Mouse (Mus musculus): Measurements from ENCODE around the gene Dct. TPM values are rescaled to one million over a fixed set of nuclear protein-coding genes. Genes with fewer than 3 reads are reported as not detected.

Dct gene
- total RNA-seq, 2 experiments from 2014 or later: 0.31 to 0.70 TPM

DNA sequence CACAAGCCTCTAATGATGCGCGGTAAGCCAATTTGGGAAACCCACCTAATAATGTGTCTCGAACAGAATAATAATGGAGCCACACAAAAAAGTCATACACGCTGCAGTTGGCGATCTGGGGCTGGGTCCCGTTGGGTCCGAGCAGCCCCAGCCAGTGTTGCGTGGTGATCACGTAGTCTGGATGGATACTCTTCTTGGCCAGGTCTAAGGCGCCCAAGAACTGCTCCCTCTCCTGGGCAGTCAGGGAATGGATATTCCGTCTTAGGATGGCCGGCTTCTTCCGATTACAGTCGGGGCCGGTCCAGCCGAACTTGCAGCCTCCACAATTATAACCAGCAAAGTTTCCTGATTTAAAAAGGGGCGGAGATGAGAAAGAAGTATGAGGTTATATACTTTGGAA is 9.1 kb downstream of the Dct start:
- DNase-seq: no peak

DNA sequence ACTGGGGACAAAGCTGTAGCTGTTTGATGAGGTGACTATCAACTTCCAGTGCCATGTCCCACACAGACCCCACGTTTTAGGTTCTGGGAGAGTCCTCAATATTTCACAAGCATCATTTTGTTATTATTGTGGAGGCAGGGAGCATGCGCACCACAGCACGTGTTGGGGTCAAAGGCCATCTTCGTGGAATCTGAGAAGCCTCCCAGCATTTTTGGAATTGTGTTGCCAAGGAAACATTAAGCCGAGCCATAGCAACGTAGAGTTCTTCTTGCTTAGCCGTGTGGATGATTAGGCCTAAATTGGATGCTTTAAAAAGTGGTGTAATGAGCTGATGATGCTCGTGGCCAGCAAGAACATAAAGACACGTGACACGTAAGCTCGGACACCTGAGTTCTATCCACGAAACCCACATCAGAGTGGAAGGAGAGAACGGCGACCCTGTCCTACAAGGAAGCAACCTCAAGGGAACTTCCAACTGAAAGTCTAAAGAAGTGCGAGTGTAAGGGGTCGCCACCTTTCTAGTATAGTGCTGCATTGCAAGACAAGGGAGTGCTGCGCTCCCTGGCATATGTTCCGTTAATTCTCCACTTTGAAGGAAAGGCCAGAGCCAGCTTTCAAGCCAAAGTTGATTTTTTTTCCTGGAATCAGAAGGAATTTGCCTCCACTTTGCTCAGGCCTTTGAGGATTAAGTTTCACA is 9.8 kb downstream of the Dct start:
- no peak for DNase-seq

GRCm38 (mm10) chr14:118040550-118041250 is 11.3 kb downstream of the Dct start:
- DNase-seq: no peak

GRCm38 (mm10) chr14:118039074-118039473 is 13.0 kb downstream of the Dct start:
- DNase-seq: peak; percentile 21

DNA sequence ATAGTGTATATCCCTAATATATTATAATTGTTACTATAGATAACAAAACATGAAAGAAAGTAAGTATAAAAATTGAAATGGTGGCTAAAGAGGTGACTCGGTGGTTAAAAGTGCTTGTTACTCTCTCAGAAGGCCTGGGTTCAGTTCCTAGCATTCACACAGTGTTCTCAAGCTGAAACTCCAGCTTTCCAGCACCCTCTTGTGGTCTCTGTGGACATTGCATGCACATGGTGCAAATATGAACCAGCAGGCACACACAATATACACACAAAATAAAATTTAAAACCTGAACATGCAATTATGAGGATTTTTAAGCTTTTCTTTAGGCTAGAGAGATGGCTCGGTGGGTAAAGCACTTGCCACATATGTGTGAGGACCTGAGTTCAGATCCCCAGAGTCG is 24.5 kb downstream of the Dct start:
- DNase-seq: no peak

DNA sequence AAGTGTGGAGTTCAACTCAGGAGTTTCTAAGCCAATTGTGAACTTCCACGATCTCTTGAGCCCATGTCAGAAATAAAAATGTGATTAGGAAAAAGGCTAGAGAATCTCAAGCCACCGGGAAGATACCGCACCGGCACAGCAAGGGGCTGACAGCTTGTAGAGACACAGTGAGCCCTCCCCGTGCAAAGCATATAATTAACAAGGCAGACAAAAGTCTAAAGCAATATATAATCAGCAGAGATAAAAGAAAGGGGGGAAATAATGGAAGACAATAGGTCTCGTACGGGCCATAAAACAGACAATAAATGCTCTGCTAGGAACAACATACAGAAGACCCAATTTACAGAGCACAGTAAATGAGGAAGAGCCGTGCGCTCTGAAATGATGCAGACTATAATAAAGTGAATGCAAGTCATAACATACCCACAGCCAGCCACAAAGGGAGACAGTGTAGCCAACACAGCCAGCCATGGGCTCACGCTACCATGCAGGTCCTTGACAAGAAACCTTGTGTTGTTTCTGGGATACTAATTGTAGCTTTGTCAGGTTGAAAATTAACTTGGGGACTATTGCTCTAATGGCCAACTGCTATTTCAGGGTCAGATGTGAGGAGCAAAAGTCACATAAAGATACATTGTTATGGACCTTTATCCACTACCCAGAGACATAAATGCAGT is 30.0 kb downstream of the Dct start:
- no peak for DNase-seq

- DNase-seq: no peak
Observed at GRCm38 (mm10) chr14:118019314-118019713, 32.7 kb downstream of the Dct start.

- DNase-seq: no peak
Observed at GRCm38 (mm10) chr14:118013237-118013636, 38.8 kb downstream of the Dct start.

DNA sequence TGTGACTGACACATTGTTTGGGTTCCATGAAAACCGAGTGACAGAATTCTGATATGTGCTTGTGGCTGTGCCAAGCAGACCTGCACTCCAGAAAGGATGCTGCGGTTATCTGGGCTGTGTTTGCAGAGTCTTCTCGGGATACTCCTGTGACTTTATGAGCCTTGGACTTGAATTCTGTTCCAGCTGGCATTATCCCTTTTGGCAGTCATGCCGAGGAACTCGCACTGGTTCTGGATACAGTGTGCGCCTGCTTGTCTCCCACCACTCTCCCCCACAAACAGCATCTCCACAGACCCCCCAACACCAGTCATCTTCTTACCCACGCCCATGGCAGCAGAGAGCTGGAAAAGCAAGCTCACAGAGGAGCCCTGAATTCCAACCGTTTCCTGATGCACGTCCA is 42.5 kb downstream of the Dct start:
- DNase-seq: no peak

- DNase-seq: no peak
Observed at GRCm38 (mm10) chr14:118005697-118006096, 46.3 kb downstream of the Dct start.

DNA sequence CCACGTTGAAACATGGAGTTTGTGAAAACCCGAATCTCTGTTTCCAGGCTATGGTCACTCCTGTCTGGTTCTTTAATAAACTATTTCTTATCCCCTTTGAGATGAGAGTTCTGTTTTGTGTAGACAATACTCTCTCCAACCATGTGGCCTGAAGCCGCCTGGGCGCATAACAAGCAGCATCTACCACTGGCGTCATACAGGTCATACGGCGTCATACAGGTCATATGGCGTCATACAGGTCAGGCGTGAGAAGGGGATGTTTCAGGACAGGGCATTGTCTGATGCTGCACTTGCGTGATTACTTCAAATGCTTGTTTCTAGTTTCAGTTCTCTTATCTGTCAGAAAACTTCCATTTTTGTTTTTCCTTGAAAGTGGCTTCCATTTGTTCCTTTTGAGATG is 47.6 kb downstream of the Dct start:
- DNase-seq: no peak

DNA sequence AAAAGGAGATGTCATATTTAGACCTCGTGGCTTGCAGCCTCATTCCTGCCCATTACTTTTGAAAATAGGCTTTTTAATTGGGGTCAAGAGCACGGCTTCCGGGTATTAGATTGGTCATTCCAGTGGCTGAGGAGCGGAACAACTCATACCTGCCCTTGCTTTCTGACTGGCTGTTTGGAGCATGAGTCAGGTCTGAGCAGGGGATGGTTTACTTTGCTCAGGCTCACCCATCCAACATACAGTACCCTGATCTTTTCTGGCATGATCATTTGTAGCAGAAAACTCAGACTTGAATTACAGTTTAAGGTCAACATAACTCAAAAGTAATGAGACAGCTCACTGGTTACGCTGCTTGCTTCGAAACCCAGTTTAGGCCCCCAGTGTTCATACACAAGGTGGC is 58.2 kb downstream of the Dct start:
- DNase-seq: no peak

- no peak for DNase-seq
Observed at GRCm38 (mm10) chr14:117992600-117993256, 59.3 kb downstream of the Dct start.

GRCm38 (mm10) chr14:117990203-117990602 is 61.8 kb downstream of the Dct start:
- DNase-seq: no peak

DNA sequence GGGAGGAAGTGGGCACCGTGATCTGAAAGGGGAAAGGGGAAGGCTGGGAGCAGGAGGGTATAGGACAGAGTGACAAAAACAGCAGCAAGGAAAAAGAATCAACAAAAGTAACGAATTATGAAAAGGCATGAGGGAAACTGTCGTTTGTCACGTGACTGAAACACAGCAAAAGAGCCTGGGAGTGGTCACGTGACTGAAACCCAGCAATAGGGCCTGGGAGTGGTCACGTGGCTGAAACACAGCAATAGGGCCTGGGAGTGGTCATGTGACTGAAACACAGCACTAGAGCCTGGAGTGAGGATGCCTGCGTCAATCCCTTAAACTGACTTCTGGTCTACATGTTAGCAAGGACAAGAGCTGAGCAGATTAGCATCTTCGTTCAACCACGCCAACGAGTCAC is 63.6 kb downstream of the Dct start:
- no peak for DNase-seq

DNA sequence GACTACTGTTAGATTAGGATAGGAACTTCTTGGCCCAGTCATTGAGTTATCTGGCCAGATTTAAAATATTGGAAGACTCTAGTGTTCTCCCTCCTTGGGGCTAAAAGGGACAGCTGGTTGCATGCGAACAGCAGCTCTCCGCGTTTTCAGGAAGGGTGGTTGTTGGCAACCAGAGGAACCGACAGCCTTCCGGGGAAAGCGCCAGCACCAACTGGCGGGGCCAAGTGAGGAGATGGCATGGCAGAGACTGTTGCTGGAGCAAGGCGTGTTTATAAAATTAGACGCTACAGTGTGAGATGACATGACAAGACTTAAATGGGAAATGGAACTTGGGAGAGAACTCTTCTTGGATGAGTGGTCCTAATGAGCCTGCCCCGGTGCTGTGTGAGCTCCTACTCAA is 70.5 kb downstream of the Dct start:
- DNase-seq: peak; percentile 56

GRCm38 (mm10) chr14:117972576-117972975 is 79.5 kb downstream of the Dct start:
- no peak for DNase-seq

Other genes with a start within 250 kb of the Dct start
- 1 to 10 TPM; 4.6 to 6.2 TPM for gene Tgds, start 80.5 kb upstream of the Dct start, total RNA-seq (2021)
- 10 to 100 TPM; 29.6 to 31.1 TPM for gene Gpr180, start 84.9 kb upstream of the Dct start, total RNA-seq (2021)
- gene Sox21, start 184.8 kb upstream of the Dct start, total RNA-seq (2021): not detected
- not detected for gene Gm9376, start 214.7 kb upstream of the Dct start, total RNA-seq (2021)

Measured in gastrocnemius, postnatal 25 days (tissue).